Mouse (Mus musculus): ENCODE measurements around the gene Eif4a1. TPM values are rescaled to one million over a fixed set of nuclear protein-coding genes. Genes with fewer than 3 reads are reported as not detected.

Gene Eif4a1
- polyA plus RNA-seq, 2 experiments from 2014 or later = 202 to 297 TPM

- no peak for ATAC-seq
Observed at GRCm38 (mm10) chr11:69698574-69698973, 26.4 kb upstream of the Eif4a1 start.

GRCm38 (mm10) chr11:69697396-69697795, 25.2 kb upstream of the Eif4a1 start:
- no peak for ATAC-seq

- no peak for ATAC-seq
Observed at GRCm38 (mm10) chr11:69695361-69696181, 23.3 kb upstream of the Eif4a1 start, which contains the start of the genes Tnfsf12 and Tnfsfm13. TSS of gene Tnfsf12 (minus strand) at chr11:69695849. TSS of gene Tnfsfm13 (minus strand) at chr11:69696098.

GRCm38 (mm10) chr11:69695046-69695360, 22.8 kb upstream of the Eif4a1 start:
- no peak for ATAC-seq

GRCm38 (mm10) chr11:69693421-69693965, 21.3 kb upstream of the Eif4a1 start:
- ATAC-seq = no peak

- ATAC-seq = no peak
Observed at GRCm38 (mm10) chr11:69692863-69693262, 20.6 kb upstream of the Eif4a1 start.

- ATAC-seq = no peak
Observed at GRCm38 (mm10) chr11:69692196-69692811, 20.1 kb upstream of the Eif4a1 start.

GRCm38 (mm10) chr11:69689891-69690290, 17.7 kb upstream of the Eif4a1 start:
- ATAC-seq = no peak

GRCm38 (mm10) chr11:69687061-69687460, 14.8 kb upstream of the Eif4a1 start:
- ATAC-seq = no peak

- ATAC-seq = no peak
Observed at GRCm38 (mm10) chr11:69686377-69686776, 14.2 kb upstream of the Eif4a1 start.

- ATAC-seq = no peak
Observed at GRCm38 (mm10) chr11:69685526-69686148, 13.4 kb upstream of the Eif4a1 start, which contains the start of gene Tnfsf13. TSS of gene Tnfsf13 (minus strand) at chr11:69685784.

- no peak for ATAC-seq
Observed at GRCm38 (mm10) chr11:69684936-69685335, 12.7 kb upstream of the Eif4a1 start.

GRCm38 (mm10) chr11:69684128-69684745, 12.0 kb upstream of the Eif4a1 start:
- ATAC-seq = no peak

- ATAC-seq = no peak
Observed at GRCm38 (mm10) chr11:69683576-69683975, 11.4 kb upstream of the Eif4a1 start.

- peak; percentile 49 for ATAC-seq
Observed at GRCm38 (mm10) chr11:69682840-69683533, 10.8 kb upstream of the Eif4a1 start.

GRCm38 (mm10) chr11:69682209-69682839, 10.1 kb upstream of the Eif4a1 start:
- no peak for ATAC-seq

GRCm38 (mm10) chr11:69681314-69682208, 9.3 kb upstream of the Eif4a1 start, which contains the start of gene Senp3:
TSS of gene Senp3 (minus strand) at chr11:69682084.
- ATAC-seq = peak; percentile 95

- no peak for ATAC-seq
Observed at GRCm38 (mm10) chr11:69680136-69680855, 8.1 kb upstream of the Eif4a1 start.

- no peak for ATAC-seq
Observed at GRCm38 (mm10) chr11:69679144-69679543, 6.9 kb upstream of the Eif4a1 start.

GRCm38 (mm10) chr11:69671726-69672124, 498 bp downstream of the Eif4a1 start:
- ATAC-seq = no peak

Data from activated CD4-positive, CD25-positive, alpha-beta regulatory T cell, adult 4 months (primary cell).